Mouse (Mus musculus): ENCODE measurements around the gene Rcor3. TPM values are rescaled to one million over a fixed set of nuclear protein-coding genes. Genes with fewer than 3 reads are reported as not detected.

Rcor3 gene
- polyA plus RNA-seq, 1 experiment: 48.5 TPM

GRCm38 (mm10) chr1:192082646-192083045 lies 55.2 kb downstream of the Rcor3 start:
- DNase-seq (ENCODE audit: low read depth): no peak
- TF ChIP-seq POLR2A (IDR thresholded peaks at IDR 0.05; ENCODE audit: borderline replicate concordance, extremely low read depth, insufficient read depth, insufficient read length, poor library complexity, severe bottlenecking) (no peak), CTCF (IDR thresholded peaks at IDR 0.05; ENCODE audit: borderline replicate concordance, extremely low read depth, insufficient read depth, insufficient read length) (no peak)

DNA sequence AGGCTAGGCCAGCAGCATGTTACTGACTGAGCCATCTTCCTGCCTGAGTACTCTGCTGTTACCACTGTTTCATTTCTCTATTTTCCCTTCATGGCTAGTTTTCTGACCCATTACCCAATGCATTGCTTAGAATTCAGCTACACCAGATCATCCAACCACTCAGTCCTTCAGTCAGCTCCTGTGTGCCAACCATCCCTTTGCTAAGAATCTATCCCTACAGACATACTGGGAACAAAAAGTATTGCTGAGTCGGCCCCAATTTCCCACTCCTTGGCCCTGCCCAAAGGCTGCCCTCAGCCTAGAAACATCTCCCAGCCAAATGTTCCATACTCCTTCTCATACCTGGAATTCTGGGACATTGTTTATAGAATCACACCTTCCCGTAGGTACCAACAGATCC lies 56.7 kb downstream of the Rcor3 start:
- TF ChIP-seq CTCF (IDR thresholded peaks at IDR 0.05; ENCODE audit: borderline replicate concordance, extremely low read depth, insufficient read depth, insufficient read length) (no peak), POLR2A (IDR thresholded peaks at IDR 0.05; ENCODE audit: borderline replicate concordance, extremely low read depth, insufficient read depth, insufficient read length, poor library complexity, severe bottlenecking) (no peak)
- DNase-seq (ENCODE audit: low read depth): no peak

GRCm38 (mm10) chr1:192079121-192079520 lies 58.7 kb downstream of the Rcor3 start:
- TF ChIP-seq CTCF (IDR thresholded peaks at IDR 0.05; ENCODE audit: borderline replicate concordance, extremely low read depth, insufficient read depth, insufficient read length) (no peak), POLR2A (IDR thresholded peaks at IDR 0.05; ENCODE audit: borderline replicate concordance, extremely low read depth, insufficient read depth, insufficient read length, poor library complexity, severe bottlenecking) (no peak)
- no peak for DNase-seq (ENCODE audit: low read depth)

DNA sequence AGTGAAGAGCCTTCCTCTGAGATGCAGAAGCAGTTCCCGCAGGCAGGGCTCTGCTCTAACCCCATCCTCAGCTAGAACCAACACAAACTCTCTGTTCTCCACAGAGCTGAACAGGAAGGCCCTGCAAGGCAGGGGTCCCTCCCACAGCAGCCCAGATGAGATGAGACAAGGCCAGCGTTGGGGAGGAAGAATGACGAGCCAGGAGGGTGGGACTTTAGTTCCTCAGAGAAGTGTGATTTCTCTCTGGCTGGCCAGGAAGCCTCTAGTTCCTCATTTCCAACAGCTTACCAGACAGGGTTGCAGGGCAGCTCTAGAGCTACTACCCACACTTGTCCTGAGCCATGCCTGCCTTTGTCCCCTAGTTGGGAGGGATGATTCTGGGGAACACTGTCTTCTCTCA lies 59.5 kb downstream of the Rcor3 start:
- no peak for DNase-seq (ENCODE audit: low read depth)
- no peak for TF ChIP-seq CTCF (IDR thresholded peaks at IDR 0.05; ENCODE audit: borderline replicate concordance, extremely low read depth, insufficient read depth, insufficient read length)
- TF ChIP-seq POLR2A (IDR thresholded peaks at IDR 0.05; ENCODE audit: borderline replicate concordance, extremely low read depth, insufficient read depth, insufficient read length, poor library complexity, severe bottlenecking): no peak

- DNase-seq (ENCODE audit: low read depth): no peak
- no peak for TF ChIP-seq CTCF (IDR thresholded peaks at IDR 0.05; ENCODE audit: borderline replicate concordance, extremely low read depth, insufficient read depth, insufficient read length)
- no peak for TF ChIP-seq POLR2A (IDR thresholded peaks at IDR 0.05; ENCODE audit: borderline replicate concordance, extremely low read depth, insufficient read depth, insufficient read length, poor library complexity, severe bottlenecking)
Measured at GRCm38 (mm10) chr1:192076796-192077535, 60.9 kb downstream of the Rcor3 start.

DNA sequence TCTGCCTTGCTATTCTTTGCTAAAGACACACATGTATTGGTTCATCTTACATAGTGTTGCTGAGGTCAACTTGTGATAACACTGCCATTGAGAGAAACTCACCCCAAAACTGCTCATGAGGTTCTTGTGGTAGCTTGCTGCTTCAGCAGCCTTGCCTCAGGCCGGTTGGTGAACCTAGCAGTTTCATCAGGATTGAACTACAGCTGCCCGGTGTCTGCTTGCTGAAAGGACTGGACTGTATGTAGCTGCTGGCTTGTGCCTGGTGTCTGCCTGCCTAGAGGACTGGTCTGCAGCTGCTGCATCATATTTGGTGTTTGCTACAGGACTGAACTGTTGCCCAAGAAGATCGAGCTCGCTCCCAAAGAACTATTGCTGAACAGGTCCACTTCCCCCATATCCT lies 61.8 kb downstream of the Rcor3 start:
- DNase-seq (ENCODE audit: low read depth): no peak
- TF ChIP-seq CTCF (IDR thresholded peaks at IDR 0.05; ENCODE audit: borderline replicate concordance, extremely low read depth, insufficient read depth, insufficient read length): no peak
- TF ChIP-seq POLR2A (IDR thresholded peaks at IDR 0.05; ENCODE audit: borderline replicate concordance, extremely low read depth, insufficient read depth, insufficient read length, poor library complexity, severe bottlenecking): no peak

GRCm38 (mm10) chr1:192074824-192075223 lies 63.0 kb downstream of the Rcor3 start:
- TF ChIP-seq CTCF (IDR thresholded peaks at IDR 0.05; ENCODE audit: borderline replicate concordance, extremely low read depth, insufficient read depth, insufficient read length) (no peak), POLR2A (IDR thresholded peaks at IDR 0.05; ENCODE audit: borderline replicate concordance, extremely low read depth, insufficient read depth, insufficient read length, poor library complexity, severe bottlenecking) (no peak)
- peak; percentile 77 for DNase-seq (ENCODE audit: low read depth)

GRCm38 (mm10) chr1:192072426-192072825 lies 65.4 kb downstream of the Rcor3 start:
- TF ChIP-seq POLR2A (IDR thresholded peaks at IDR 0.05; ENCODE audit: borderline replicate concordance, extremely low read depth, insufficient read depth, insufficient read length, poor library complexity, severe bottlenecking) (no peak), CTCF (IDR thresholded peaks at IDR 0.05; ENCODE audit: borderline replicate concordance, extremely low read depth, insufficient read depth, insufficient read length) (no peak)
- DNase-seq (ENCODE audit: low read depth): no peak

DNA sequence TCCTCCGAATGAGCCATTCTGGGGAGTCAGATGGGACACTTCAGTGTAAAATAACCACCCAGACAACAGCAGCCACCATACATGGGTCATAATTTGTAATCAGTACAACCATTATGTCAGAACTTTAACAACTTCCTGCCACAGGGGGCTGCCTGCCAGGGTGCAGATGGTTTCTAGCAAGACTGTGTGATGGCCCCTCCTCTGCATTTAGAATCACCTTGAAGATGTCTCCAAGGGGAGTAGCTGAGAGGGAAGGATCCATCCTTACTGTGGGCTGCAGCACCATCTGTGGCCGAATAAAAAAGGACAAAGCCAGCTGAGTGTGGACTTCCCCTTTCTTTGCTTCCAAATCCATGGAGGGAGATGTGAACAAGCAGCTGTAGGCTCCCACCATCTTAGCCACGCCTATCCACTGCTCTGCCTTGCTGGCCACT lies 67.2 kb downstream of the Rcor3 start:
- peak; percentile 11 for DNase-seq (ENCODE audit: low read depth)
- no peak for TF ChIP-seq POLR2A (IDR thresholded peaks at IDR 0.05; ENCODE audit: borderline replicate concordance, extremely low read depth, insufficient read depth, insufficient read length, poor library complexity, severe bottlenecking)
- TF ChIP-seq CTCF (IDR thresholded peaks at IDR 0.05; ENCODE audit: borderline replicate concordance, extremely low read depth, insufficient read depth, insufficient read length): no peak

DNA sequence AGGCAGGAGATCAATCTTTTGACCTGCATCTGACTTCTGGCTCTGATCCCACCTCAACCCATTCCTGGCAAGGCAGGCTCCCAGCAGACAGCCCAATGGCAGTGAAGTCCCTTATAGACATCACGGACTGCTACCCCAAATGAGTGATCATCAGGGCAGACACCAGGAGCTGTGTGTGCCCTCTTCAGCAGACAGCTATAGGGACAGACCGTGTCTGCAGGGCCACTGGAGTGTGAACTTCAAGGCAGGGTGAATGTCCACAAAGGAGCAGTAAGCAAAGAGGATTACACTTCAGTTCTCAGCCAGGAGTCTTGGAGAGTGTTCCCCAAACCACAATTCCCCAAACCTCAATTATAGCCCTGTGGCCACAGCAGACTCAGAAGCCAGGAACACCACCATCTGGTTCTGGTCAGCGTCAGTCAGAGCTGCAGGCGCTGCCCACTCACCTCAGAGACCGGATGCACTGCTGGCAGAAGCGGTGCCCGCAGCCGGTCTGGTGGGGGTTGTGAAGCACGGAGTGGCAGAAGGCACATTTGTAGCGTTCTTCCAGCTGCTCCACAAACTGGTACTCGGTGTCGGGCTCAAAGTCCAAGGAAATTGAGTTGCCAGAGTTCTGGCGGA lies 67.8 kb downstream of the Rcor3 start:
- TF ChIP-seq CTCF (IDR thresholded peaks at IDR 0.05; ENCODE audit: borderline replicate concordance, extremely low read depth, insufficient read depth, insufficient read length): no peak
- no peak for TF ChIP-seq POLR2A (IDR thresholded peaks at IDR 0.05; ENCODE audit: borderline replicate concordance, extremely low read depth, insufficient read depth, insufficient read length, poor library complexity, severe bottlenecking)
- peak; percentile 32 for DNase-seq (ENCODE audit: low read depth)

DNA sequence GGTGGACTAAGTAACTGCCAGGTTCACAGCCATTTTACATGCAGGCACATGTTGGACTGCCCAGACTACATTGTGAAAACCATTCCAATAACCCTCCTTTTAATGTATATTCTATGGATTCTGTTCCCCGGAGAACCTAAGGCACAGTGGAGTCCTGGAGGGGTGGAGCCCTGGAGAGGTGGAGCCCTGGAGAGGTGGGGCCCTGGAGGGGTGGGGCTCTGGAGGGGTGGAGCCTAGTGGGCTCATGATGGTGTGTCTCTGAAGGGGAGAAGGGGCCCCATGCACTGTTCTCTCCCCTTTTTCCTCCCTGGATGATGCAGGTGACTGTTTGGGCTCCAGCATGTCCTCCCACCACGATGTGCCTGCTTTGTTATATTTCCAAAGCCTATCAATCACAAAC lies 69.7 kb downstream of the Rcor3 start:
- no peak for DNase-seq (ENCODE audit: low read depth)
- no peak for TF ChIP-seq POLR2A (IDR thresholded peaks at IDR 0.05; ENCODE audit: borderline replicate concordance, extremely low read depth, insufficient read depth, insufficient read length, poor library complexity, severe bottlenecking)
- no peak for TF ChIP-seq CTCF (IDR thresholded peaks at IDR 0.05; ENCODE audit: borderline replicate concordance, extremely low read depth, insufficient read depth, insufficient read length)

DNA sequence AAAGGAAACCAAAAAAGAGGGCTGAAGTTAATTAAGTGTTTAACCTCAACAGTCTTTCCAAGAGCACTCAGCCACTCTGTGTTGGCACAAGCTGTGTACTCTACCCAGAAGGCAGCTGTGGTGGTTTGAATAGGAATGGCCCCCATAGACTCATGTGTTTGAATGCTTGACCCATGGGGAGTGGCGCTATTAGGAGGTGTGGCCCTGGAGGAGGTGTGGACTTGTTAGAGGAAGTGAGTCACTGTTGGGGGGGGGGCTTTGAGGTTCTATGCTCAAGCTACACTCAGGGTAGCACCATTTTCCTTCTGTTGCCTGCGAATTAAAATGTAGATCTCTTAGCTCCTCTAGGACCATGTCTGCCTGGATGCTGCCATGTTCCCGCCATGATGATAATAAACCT lies 70.9 kb downstream of the Rcor3 start:
- TF ChIP-seq POLR2A (IDR thresholded peaks at IDR 0.05; ENCODE audit: borderline replicate concordance, extremely low read depth, insufficient read depth, insufficient read length, poor library complexity, severe bottlenecking) (no peak), CTCF (IDR thresholded peaks at IDR 0.05; ENCODE audit: borderline replicate concordance, extremely low read depth, insufficient read depth, insufficient read length) (no peak)
- DNase-seq (ENCODE audit: low read depth): no peak

Data from brain, embryonic 14.5 days (tissue).